Mouse (Mus musculus): ENCODE measurements at regions not wholly inside any gene's neighbourhood (a gene's known extent, or its start where the extent isn't known, plus 50 kb on each side); places are given as distances from the start of the nearest gene placed in this dataset.

DNA sequence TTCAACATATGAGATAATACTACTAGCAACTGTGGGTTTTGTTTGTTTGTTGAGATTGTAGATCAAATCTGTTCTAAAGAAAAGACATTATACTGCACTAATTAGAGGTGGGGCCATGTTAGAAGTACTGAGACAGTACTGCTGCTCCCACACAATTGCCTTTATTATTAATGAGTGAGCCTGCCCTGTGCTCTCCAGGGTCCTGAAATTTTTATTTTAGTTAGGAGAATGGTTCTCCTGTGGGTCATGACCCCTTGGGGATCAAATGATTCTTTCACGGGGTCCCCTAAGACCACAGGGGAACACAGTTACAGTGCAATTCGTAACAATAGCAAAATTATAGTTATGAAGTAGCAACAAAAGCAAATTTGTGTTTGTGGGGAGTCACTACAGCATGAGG lies 268.8 kb downstream of the Gm9195 start:
- TF ChIP-seq CTCF (conservative IDR thresholded peaks at IDR 0.05; ENCODE audit: insufficient read depth, insufficient read length, low read depth, low read length) (no peak), POLR2A (IDR thresholded peaks at IDR 0.05; ENCODE audit: low read depth, low read length) (no peak)
